Mouse (Mus musculus) heart, embryonic 11.5 days (tissue): ENCODE data around the gene Syt2. TPM values are rescaled to one million over a fixed set of nuclear protein-coding genes. Genes with fewer than 3 reads are reported as not detected.

Experiments
- ATAC-seq: fragments of 200-750 bp; cut with Nextera tagmentation; replicated peaks from 2 replicates; pipeline ENCODE4 v1.8.0; 2017; ENCODE audit warnings: moderate library complexity; ENCODE audit not compliant: insufficient number of reproducible peaks, low FRiP score, low TSS enrichment
- H3K27ac ChIP-seq: fragments of 300-500 bp; sonication (generic); 2 replicates; pipeline ENCODE4 v1.5.1; 2014; ENCODE audit warnings: mild to moderate bottlenecking, low read depth, low read length
- H3K27me3 ChIP-seq: fragments of 300-500 bp; sonication (generic); 2 replicates; pipeline ENCODE4 v1.6.1; 2014; ENCODE audit warnings: mild to moderate bottlenecking, low read length, mixed read lengths; ENCODE audit not compliant: control insufficient read depth, insufficient read depth
- H3K36me3 ChIP-seq: fragments of 300-500 bp; sonication (generic); 2 replicates; pipeline ENCODE4 v1.6.1; 2014; ENCODE audit warnings: mild to moderate bottlenecking, low read length, moderate library complexity, mixed read lengths; ENCODE audit not compliant: control insufficient read depth, insufficient read depth
- H3K4me1 ChIP-seq: fragments of 300-500 bp; sonication (generic); 2 replicates; pipeline ENCODE4 v1.6.1; 2014; ENCODE audit warnings: low read length; ENCODE audit not compliant: control insufficient read depth, insufficient read depth
- H3K4me2 ChIP-seq: fragments of 300-500 bp; sonication (generic); 2 replicates; pipeline ENCODE4 v1.6.1; 2014; ENCODE audit warnings: mild to moderate bottlenecking, moderate library complexity
- H3K4me3 ChIP-seq: fragments of 300-500 bp; sonication (generic); 2 replicates; pipeline ENCODE4 v1.5.1; 2014; ENCODE audit warnings: low read depth, low read length
- H3K9ac ChIP-seq: fragments of 300-500 bp; sonication (generic); 2 replicates; pipeline ENCODE4 v1.6.1; 2014; ENCODE audit warnings: mild to moderate bottlenecking, low read depth, low read length, moderate library complexity
- H3K9me3 ChIP-seq: fragments of 300-500 bp; sonication (generic); replicated peaks from 2 replicates; pipeline ENCODE4 v1.6.1; 2016; ENCODE audit warnings: low read length; ENCODE audit not compliant: control insufficient read depth
- WGBS: fragments of 180-500 bp; shearing (Covaris S2); extraction: QIAGEN DNeasy Blood & Tissue Kit; methylation state at CpG from one replicate; pipeline ENCODE4 v1.1.7; 2014; ENCODE audit not compliant: insufficient replicate concordance; 5-methylcytosine and 5-hydroxymethylcytosine counted together
- polyA plus RNA-seq: library from polyadenylated mRNA; unstranded; fragments of >200 nt; fragmentation: Nextera tagmentation; extraction: Ambion mirVana; gene quantifications from 2 replicates; pipeline ENCODE4 v1.2.1, GENCODE M21; 2014

The Syt2 gene
- polyA plus RNA-seq = 0.37 and 0.79 TPM in 2 replicates

GRCm38 (mm10) chr1:134646261-134646962 lies at the start of gene Syt2:
Gene Syt2 (plus strand): TSS chr1:134646677.
- Histone ChIP-seq H3K27me3 (peaks cover 81% of the 10 kb centered on the region), H3K27ac (no peak within 1 kb of the TSS), H3K9me3 (no peaks in the 10 kb centered on the region), H3K4me2 (peak within 1 kb of the TSS; percentile 90), H3K4me3 (peak within 1 kb of the TSS; percentile 55), H3K9ac (0 out of 2 replicates have a peak within 1 kb of the TSS, but pooled peaks have one; percentile 43), H3K4me1 (peaks cover 8% of the 10 kb centered on the region; the same call in 1 of the 2 replicates), H3K36me3 (no peaks in the 10 kb centered on the region)
- no peak for ATAC-seq
- under 1% methylated on average over 57 of the region's 63 CpGs for WGBS

GRCm38 (mm10) chr1:134597339-134598054 lies 49.0 kb upstream of the Syt2 start:
- no peak for ATAC-seq
- 78% methylated on average over 9 of the region's 9 CpGs for WGBS
- Histone ChIP-seq H3K4me3 (no peak overlapping the region), H3K4me2 (no peak overlapping the region), H3K9me3 (no peaks in the 10 kb centered on the region), H3K4me1 (no peaks in the 10 kb centered on the region), H3K36me3 (peaks cover 31% of the 10 kb centered on the region), H3K9ac (no peak overlapping the region), H3K27ac (no peak overlapping the region), H3K27me3 (no peaks in the 10 kb centered on the region)

GRCm38 (mm10) chr1:134604086-134604485 lies 42.4 kb upstream of the Syt2 start:
- Histone ChIP-seq H3K9me3 (no peaks in the 10 kb centered on the region), H3K4me3 (no peak overlapping the region), H3K36me3 (peaks cover 25% of the 10 kb centered on the region), H3K27me3 (no peaks in the 10 kb centered on the region), H3K27ac (no peak overlapping the region), H3K9ac (no peak overlapping the region), H3K4me2 (no peak overlapping the region), H3K4me1 (no peaks in the 10 kb centered on the region)
- no peak for ATAC-seq
- 89% methylated on average over 2 of the region's 2 CpGs for WGBS

GRCm38 (mm10) chr1:134605670-134606069 lies 40.8 kb upstream of the Syt2 start:
- H3K27me3 ChIP-seq = no peaks in the 10 kb centered on the region
- peaks cover 25% of the 10 kb centered on the region for H3K36me3 ChIP-seq
- ATAC-seq = no peak
- H3K4me3 ChIP-seq = no peak overlapping the region
- H3K27ac ChIP-seq = no peak overlapping the region
- no peaks in the 10 kb centered on the region for H3K9me3 ChIP-seq
- no peaks in the 10 kb centered on the region for H3K4me1 ChIP-seq
- 78% methylated on average over 8 of the region's 8 CpGs for WGBS
- no peak overlapping the region for H3K9ac ChIP-seq
- no peak overlapping the region for H3K4me2 ChIP-seq

- Histone ChIP-seq H3K9ac (no peak overlapping the region), H3K9me3 (no peaks in the 10 kb centered on the region), H3K27me3 (no peaks in the 10 kb centered on the region), H3K4me1 (no peaks in the 10 kb centered on the region), H3K4me3 (no peak overlapping the region), H3K27ac (no peak overlapping the region), H3K36me3 (peaks cover 21% of the 10 kb centered on the region), H3K4me2 (no peak overlapping the region)
- WGBS = 91% methylated on average over 2 of the region's 2 CpGs
- no peak for ATAC-seq
Measured at GRCm38 (mm10) chr1:134606381-134606780, 40.1 kb upstream of the Syt2 start.

- Histone ChIP-seq H3K4me3 (no peak overlapping the region), H3K27me3 (no peaks in the 10 kb centered on the region), H3K4me1 (no peaks in the 10 kb centered on the region), H3K9ac (no peak overlapping the region), H3K9me3 (no peaks in the 10 kb centered on the region), H3K4me2 (no peak overlapping the region), H3K27ac (no peak overlapping the region), H3K36me3 (peaks cover 23% of the 10 kb centered on the region)
- no peak for ATAC-seq
- WGBS = 79% methylated on average over 1 of the region's 1 CpGs
Measured at GRCm38 (mm10) chr1:134607279-134607678, 39.2 kb upstream of the Syt2 start.

- Histone ChIP-seq H3K36me3 (peaks cover 27% of the 10 kb centered on the region), H3K9me3 (no peaks in the 10 kb centered on the region), H3K4me1 (no peaks in the 10 kb centered on the region), H3K27ac (no peak overlapping the region), H3K9ac (no peak overlapping the region), H3K27me3 (no peaks in the 10 kb centered on the region), H3K4me3 (no peak overlapping the region), H3K4me2 (no peak overlapping the region)
- WGBS = 80% methylated on average over 4 of the region's 4 CpGs
- no peak for ATAC-seq
Measured at GRCm38 (mm10) chr1:134609172-134609571, 37.3 kb upstream of the Syt2 start.

GRCm38 (mm10) chr1:134614554-134614953 lies 31.9 kb upstream of the Syt2 start:
- Histone ChIP-seq H3K27ac (no peak overlapping the region), H3K4me1 (no peaks in the 10 kb centered on the region), H3K27me3 (no peaks in the 10 kb centered on the region), H3K9me3 (no peaks in the 10 kb centered on the region), H3K4me3 (no peak overlapping the region), H3K9ac (no peak overlapping the region), H3K36me3 (peaks cover 34% of the 10 kb centered on the region), H3K4me2 (no peak overlapping the region)
- no peak for ATAC-seq
- 92% methylated on average over 5 of the region's 5 CpGs for WGBS
